Mouse (Mus musculus): ENCODE data around the gene Sft2d2. TPM values are rescaled to one million over a fixed set of nuclear protein-coding genes. Genes with fewer than 3 reads are reported as not detected.

The Sft2d2 gene
- total RNA-seq, 2 experiments from 2014 or later: 6.8 to 6.9 TPM

DNA sequence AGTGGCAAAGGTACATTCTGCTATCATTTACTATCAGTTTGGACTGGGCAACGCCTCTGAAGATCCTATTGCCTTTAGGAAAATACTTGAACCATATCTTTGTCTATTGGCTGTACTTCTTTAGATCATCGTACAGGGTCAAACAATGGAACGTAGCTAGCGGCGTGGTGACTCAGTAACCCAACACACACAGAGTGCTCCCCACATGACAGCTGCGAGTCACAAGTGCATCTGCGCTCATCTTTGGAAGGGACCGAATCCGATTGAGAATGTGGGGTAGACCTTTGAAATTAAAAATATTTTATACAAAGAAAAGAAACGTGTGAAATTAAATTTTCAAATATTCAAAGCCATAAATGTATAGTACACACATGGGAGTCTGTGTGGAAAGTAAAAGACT, 35.4 kb downstream of the Sft2d2 start:
- no peak for DNase-seq (ENCODE audit: extremely low spot score in 1 of 2, low spot score in 2 of 2)
- intact Hi-C loops (cut with DNase I): no loop called here

DNA sequence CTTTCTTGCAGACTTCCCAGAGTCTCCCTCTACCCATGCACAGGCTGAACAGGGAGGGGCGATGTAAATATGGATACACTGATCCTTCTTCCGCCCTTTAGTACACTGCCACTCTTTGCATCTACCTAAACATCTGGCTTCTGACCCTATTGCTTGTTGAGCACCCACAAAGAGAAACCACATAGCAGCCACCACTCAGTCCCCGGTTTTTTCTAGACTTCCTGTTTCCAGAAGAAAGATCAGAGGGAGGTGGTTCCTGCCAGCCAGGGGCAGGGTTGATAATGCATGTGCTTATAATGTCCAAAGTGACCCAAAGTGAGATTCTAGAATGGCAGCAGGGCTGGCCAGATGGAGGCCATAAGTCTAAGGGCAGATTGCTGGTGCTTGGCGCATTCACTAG, 40.1 kb downstream of the Sft2d2 start:
- intact Hi-C loops (cut with DNase I): no loop called here
- no peak for DNase-seq (ENCODE audit: extremely low spot score in 1 of 2, low spot score in 2 of 2)

DNA sequence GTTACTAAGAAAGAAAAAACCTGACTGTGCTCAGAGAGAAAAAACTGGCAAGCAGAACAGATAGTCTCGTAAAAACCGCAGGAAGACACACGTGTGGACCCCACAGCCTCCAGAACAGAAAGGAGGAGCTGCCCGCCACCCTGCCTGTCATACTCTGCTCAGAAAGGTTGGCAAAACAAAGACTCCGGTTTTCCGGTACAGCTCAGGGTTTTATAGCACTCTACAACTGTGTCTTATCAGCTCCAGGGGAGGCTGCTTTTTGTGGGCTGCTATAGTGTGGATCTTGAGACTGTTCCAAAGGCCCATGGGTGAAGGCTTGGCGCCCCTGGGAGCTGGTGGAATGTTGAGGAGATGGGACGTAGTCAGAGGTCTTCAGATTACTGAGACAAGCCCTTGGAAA, 43.0 kb downstream of the Sft2d2 start:
- intact Hi-C loops (cut with DNase I): no loop called here
- DNase-seq (ENCODE audit: extremely low spot score in 1 of 2, low spot score in 2 of 2): no peak

DNA sequence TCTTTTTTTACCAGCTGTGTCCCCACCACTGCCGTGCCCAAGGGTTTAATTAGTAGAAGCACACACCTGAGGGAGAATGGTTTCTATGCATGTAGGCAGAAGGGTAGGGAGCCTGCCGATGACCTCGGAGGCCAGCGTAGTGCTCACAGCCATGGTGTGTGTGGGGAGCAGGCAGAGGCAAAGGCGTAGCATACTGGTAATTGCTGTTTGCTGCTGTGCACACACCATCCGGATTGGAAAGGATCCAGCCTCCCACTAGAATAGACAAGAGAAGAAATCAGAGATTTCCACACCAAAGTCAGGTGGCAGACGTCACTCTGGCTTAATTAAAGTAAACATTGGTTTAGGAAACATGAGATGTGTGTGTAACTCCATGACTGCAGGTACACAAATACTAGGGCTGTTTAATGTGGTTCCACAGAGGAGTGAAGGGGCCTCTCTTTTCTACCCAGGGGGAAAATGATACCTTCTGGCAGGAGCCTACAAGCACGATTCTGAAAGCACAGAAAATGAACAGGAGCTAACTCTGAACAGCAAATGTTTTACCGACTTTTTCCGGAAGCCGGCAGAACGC, 51.8 kb downstream of the Sft2d2 start:
- intact Hi-C loops (cut with DNase I): no loop called here
- no peak for DNase-seq (ENCODE audit: extremely low spot score in 1 of 2, low spot score in 2 of 2)

DNA sequence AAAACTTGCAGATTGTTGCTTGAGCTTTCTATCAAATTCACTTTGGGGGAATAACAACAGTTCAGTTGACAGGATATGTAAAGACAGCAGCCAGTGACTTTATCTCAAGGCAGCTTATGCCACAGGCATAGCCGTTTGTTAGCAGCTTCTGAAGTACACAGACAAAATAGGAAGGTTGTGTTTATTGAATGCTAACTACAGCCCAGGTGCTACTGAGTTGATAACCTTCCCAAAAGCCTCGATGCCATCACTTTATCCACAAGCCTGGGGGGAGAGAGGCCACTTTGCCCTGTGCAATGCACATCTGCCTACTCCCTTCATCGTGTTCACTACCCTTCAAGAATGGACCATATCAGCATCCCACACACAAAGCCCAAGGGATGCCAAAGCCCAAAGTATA, 54.0 kb downstream of the Sft2d2 start:
- DNase-seq (ENCODE audit: extremely low spot score in 1 of 2, low spot score in 2 of 2): no peak
- intact Hi-C loops (cut with DNase I): no loop called here

DNA sequence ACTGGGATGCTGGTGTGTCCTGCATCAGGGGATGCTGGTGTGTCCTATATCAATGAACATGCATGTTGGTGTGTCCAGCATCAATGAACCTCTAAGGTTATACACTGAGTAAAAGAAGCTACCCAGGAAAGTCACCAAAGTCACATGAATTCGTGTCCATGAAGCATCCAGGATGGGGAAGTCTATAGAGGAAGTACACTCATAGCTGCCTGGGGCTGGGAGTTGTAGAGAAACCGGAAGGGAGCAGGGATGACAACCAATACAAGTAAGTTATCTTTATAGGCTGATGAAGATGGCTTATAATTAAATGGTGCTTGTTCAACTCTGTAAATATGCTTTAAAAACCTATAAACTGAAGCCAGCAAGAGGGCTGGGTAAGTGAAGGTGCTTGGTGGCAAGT, 60.4 kb downstream of the Sft2d2 start:
- intact Hi-C loops (cut with DNase I): no loop called here
- DNase-seq (ENCODE audit: extremely low spot score in 1 of 2, low spot score in 2 of 2): no peak

DNA sequence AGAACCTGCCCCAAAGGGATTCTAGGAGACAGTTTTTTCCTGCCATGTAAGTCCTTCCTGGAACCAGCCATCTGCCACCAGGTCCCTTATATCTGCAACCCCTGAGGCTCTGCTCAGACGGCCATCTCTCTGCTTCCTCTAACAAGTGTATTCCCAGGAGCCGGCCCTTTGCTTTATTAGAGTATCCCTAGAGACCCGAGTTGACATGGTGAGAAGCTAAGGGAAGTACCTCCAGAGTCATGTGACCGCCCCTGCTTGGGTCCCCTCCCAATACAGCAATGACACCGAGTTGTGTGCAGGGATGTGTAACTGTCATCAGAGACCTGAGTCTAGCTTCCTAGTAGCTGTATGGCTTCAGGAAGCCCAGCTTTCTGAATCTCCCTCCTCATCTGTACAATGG, 61.0 kb downstream of the Sft2d2 start:
- intact Hi-C loops (cut with DNase I): no loop called here
- DNase-seq (ENCODE audit: extremely low spot score in 1 of 2, low spot score in 2 of 2): no peak

DNA sequence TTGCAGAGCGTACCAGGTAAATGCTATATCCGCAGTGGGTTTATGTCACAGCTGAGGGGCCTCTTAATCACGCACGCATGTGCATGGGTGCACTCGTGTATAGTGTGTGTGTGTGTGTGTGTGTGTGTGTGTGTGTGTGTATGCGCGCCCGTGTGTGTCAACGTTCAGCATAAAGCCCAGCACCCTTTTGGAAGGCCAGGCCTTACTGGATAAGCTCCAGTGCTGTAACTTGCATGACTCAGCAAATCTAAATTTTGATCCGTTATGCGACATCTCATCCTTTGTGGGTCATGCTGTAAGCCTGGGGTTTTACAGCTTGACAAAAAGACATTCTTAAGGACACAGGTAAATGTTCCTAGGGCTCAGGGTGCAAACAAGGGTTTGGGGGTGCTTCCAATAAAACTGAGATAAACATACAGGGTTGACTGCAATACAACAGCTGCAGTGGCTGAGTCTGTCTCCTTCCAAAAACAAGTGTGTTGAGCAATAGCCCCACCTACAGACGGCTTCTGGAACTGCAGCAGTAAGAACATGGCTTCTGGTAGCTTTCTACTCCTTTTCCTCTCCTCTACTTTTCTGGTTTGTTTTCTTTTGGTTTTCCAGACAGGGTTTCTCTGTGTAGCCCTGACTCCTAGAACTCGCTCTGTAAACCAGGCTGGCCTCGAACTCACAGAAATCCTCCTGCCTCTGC, 61.9 kb downstream of the Sft2d2 start:
- DNase-seq (ENCODE audit: extremely low spot score in 1 of 2, low spot score in 2 of 2): peak; percentile 72 to 77
- intact Hi-C loops (cut with DNase I): no loop called here

DNA sequence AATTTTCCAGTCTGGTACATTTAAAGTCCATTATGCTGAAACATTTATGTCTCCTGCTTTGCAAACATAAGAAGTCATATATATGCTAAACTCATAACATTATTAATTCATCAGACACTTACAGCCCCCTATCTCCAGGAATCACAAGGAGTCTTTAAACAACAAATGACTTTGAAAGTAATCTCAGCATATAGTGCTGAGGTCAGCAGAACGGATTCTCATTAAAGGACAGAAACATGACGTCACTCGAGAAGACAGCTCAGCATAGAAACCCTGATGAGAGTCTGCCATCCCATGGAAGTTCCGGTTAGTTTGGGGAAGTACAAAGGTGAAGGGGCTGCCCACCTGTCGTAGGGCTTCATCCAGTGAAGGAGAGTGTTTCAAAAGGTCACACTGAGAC, 64.7 kb downstream of the Sft2d2 start:
- DNase-seq (ENCODE audit: extremely low spot score in 1 of 2, low spot score in 2 of 2): no peak

More for the DNA sequence above, 64.7 kb downstream of the Sft2d2 start:
- intact Hi-C loops (cut with DNase I): no loop called here

Other genes with a start within 250 kb of the Sft2d2 start
- gene Tbx19, start 33.7 kb downstream of the Sft2d2 start, total RNA-seq (2021): not detected
- gene Tiprl, start 42.6 kb upstream of the Sft2d2 start, total RNA-seq (2021): 10 to 100 TPM; 72.8 to 75.8 TPM
- gene Gpr161, start 101.4 kb upstream of the Sft2d2 start, total RNA-seq (2021): 10 to 100 TPM; 12.7 to 14.3 TPM

Data from left cerebral cortex, postnatal 10 days (tissue).